Mouse (Mus musculus) cerebellum, postnatal 25 days (tissue): ENCODE measurements around the gene Sh3gl2.

Experiments used
- DNase-seq, 2 experiments: peaks; one replicate each; pipeline ENCODE4 v3.0.0; 2021; ENCODE audit warnings: mixed read lengths in 2 of 2

The Sh3gl2 gene

DNA sequence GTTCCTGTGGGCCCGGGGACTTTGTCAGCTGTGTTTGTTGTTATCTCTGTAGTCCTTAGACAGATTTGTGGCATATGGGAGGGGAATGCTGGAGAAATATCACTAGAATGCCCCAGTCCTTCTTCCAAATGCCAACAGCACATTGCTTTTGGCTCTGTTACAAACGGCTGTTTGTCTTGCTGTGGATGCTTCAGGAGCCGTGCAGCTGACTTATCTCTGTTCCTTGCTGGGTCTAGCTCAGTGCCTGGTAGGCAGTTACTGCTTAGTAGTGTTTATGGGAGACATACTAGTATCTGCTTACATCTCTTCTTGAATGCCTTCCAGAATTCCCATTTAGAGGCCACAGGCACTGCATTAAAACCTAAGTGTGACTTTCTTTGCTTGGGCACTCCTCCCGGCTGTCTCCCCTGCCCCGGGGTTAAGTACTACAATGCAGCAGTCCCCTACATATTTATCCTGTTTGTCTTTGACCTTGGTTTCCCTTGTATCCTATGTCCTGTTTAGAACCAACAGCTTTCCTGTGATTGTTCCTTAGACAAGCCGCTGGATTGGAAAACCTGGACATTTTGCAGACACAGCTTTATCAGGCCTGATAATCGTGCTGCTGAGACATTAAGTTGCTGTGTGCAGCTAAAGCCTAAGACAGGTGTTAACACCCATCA, 101.1 kb downstream of the Sh3gl2 start:
- peak; percentile 59 to 60 for DNase-seq

DNA sequence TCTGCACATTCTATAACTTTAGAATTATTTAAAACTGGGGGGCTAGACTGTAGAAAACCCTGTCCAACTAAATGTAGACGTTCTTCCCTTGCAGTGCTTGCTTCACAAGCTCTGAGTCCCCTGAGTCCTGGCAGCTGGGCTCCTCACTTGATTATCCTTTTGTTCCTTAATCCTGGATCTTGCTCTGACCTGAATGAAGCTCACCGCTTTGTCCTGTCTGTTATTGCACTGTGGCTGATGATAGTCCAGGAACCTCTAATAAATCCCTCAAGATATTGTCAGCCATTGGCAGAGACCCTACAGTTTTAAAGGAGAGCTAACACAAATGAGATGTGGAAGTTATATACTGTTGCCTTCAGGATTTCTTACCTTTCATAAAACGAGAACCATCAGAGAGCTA, 114.2 kb downstream of the Sh3gl2 start:
- DNase-seq, result no peak

DNA sequence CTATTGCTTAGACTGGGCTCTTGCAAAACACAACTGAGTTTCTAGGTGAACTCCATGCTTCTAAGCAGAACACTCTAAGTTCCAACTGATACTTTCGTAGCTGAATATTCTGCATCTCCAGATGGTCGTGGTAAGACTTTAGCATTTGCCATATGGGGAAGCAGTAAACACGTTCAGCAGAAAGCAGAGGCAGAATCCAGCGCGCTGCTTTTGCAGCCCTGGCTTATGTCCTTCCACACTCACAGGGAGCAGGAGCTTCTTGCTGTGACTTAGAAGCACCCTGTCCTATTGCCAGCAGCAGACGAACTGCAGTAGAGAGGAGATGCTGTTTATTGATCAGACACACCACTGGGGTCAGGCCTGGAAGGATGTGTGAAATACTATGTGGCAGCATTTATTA, 120.5 kb downstream of the Sh3gl2 start:
- peak in 1 of 2 experiments; percentile 61 for DNase-seq

DNA sequence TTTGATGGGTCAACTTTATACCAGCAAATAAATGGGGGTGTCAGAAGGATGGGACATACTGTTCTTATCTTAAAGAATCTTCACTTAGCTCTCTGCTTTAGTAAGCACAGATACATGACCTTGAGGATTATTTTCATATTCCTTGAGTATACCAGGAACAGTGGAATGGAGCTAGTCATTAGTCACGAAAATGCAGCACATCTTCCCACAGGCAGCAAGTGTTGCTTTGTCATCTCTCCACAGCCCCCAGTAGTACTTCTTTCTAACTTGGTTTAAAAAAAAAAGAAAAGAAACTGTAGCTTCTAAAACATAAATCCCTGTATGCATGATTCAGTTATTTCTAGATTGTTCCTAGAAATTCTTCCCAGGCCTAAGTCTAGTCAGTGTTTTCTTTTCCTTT, 121.1 kb downstream of the Sh3gl2 start:
- no peak for DNase-seq

DNA sequence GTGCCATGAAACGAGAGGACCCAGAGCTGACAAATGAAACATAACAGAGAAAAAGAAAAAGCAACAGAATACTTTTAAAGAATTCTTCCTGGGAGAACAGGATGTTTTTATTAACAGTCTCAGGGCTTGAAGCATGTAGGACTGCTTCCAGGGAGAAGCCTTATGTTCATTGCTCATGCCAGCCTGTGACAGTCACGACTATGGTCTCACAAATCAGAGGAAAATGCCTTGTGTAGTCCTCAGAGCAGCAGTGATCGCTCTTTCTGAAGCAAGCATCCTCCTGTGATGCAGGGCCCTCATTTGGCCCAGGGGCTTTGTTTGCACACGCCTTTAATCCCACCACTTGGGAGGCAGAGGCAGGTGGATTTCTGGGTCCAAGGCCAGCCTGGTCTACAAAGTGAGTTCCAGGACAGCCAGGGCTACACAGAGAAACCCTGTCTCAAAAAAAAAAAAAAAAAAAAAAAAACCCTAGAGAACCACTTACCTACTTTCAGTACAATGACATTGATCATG, 129.8 kb downstream of the Sh3gl2 start:
- DNase-seq, result peak; percentile 73 to 76

DNA sequence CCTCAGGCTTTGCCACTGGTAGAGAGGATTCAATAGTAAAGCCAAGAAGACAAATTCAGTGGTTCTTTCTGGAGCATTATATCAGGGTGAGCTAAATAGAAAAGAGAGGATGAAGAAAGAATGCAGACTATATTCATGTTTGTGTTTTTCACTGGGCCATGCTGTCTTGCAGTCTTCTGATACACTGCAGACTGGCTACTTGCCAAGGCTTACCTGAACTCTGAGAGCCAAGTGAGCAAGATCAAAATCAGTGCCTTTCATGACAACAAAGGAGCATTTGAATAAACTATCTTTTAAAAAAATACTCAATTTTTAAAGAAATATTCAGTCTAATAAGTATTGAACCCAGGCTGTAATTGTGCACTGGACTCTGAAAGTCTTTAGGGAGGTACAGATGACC, 131.4 kb downstream of the Sh3gl2 start:
- DNase-seq, result peak in 1 of 2 experiments; percentile 62

DNA sequence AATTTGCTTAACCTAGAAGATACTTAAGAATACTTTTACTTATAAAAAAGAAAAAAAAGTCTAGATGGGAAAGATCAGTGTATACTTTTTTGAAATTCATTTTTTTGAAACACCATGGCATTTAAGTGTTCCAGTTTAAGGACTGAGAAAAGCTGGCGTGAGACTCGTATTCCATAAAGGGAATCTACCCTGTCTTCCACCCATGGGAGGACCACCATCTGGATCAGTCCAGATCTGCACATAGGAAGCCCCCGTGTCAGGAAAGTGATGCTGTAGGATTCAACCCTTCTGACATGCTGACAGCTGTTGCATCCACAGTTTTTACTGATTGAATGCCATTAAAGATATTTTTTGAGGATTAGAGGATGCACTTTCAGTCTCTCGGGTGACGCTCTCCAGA, 134.2 kb downstream of the Sh3gl2 start:
- DNase-seq, result no peak

DNA sequence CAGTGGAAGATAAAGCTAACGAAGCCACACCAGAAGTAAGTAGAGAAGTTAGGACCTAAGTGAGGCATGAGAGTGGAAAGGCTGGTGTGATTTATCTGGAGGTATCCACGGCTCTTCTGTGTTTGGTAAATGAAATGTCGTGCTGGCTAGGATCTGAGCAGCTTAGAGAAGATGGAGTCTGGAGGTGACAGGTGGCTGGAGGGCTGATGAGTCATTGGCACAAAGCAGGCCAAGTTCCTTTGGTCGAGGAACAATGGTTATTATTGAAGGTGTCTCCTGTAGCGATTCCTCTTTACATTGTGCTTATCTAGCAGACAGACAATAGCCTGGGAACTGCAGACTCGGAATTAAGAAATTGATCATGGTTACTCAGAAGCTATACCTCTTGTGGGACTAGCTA, 135.8 kb downstream of the Sh3gl2 start:
- peak; percentile 86 to 88 for DNase-seq

DNA sequence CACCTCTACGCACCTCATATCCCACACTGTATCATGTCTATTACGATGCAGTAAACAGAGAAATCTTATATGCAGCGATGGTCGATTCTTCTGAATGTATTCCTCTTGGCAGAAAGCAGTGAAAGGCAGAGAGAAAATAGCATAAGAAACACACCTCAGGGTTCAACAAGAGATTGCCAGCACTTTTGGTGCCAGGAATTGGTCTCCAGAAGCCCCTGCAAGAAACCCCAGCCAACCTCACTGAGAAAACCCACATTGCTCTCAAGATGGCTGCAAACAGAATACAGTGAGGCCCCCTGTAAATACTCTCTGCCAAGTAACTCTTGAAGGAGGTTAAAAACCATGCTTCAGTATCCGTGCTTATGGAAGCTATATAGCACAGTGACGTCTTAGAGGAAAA, 141.0 kb downstream of the Sh3gl2 start:
- no peak for DNase-seq

DNA sequence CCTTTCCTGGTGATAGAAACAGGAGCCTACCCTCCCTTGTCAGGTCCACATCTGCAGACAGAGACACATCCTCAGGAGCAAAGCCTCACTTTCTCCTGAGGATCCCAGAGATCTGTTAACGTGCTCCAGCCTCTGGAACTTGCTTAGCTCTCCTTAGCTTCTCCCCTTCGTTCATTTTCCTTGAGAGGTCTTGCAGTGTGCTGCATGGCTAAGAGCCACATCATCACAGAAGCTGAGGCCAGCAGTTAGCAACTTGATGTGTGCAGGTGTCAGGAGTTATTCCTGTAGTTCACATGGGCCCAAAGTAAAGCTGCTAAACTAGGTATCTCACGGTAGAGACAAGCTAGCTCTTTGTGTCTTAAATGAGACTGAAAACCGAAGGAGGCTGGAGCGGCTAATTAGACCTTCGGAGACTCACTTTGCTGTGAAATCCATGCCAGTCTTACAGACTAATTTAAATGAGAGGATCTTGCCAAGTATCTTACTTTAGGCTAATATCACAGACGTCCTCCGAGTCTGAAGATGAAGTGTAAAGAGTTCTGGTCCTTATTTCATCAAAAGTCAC, 143.2 kb downstream of the Sh3gl2 start:
- no peak for DNase-seq

DNA sequence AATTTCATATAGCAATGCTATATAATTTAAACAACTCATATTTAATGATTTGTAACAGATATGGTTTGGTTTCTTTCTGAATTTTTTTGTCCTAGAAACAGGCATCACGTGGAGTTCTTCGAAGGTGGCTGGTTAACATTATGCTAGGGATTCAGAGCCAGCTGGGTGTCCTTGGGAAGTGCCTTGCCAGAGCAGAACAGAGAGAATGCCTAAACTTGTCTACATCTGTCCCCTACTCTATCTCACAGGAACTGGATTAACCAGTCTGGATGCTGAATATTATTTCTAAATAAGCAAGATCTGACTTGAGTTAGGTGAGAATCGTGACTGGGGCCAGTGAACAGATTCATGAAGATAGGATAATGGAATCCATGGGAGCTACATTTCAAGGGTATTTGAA, 157.7 kb downstream of the Sh3gl2 start:
- no peak for DNase-seq

DNA sequence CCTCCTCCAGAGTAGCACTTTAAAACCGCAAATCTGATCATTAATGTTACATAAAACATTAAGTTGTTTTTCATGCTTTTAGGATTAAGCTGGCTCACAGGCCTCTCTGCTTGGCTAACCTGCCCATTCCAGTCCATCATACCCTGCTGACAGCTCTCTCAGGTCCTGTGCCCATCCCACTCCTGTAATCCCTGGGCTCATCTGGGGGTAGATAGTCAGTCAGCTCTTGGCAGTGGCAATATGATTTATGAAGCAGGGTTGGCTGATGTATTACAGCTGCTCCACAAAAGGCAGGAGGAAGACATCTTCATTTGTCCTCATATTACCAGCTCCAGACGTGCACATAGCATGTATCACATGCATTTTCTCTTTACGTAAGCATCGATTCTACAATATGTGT, 158.3 kb downstream of the Sh3gl2 start:
- no peak for DNase-seq

DNA sequence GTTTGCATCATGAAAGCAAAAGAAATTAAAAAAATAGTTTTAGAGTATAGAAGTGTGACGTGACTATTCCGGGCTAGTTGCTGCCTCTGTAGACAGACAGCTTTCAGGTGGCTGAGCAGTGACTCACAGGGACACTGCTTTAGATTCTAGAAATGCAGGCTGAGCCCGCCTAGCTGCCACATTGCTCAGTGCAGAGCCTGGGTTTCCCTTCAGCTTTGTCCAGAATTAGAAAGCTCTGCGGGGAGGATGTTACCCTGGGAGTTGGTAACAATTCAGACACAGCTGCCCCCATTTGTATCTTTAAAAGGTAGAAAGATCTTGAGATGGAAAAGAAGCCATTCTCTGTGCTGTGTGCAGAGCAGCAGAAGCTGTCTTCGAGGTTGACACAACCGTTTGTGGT, 166.1 kb downstream of the Sh3gl2 start:
- DNase-seq, result peak; percentile 53 to 62

DNA sequence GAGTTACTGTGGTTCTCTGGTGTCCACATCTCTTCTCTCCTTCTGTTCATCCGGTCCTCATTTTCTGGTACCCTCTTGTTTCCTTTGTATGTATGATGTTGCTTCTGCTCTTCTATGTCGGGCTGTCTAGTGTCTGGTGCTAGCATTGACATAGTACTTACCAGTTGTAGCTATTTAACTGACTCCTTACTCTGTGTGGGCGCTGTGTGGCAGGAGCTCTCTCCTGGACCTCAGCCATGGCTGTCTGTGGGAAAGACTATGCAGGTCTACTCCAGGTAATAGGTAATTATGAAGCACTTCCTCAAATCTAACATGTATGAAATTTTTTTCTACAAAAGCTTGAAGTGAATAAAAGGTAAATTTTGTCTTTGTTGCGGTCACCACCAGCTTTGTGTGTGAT, 169.9 kb downstream of the Sh3gl2 start:
- DNase-seq, result peak; percentile 57 to 76

DNA sequence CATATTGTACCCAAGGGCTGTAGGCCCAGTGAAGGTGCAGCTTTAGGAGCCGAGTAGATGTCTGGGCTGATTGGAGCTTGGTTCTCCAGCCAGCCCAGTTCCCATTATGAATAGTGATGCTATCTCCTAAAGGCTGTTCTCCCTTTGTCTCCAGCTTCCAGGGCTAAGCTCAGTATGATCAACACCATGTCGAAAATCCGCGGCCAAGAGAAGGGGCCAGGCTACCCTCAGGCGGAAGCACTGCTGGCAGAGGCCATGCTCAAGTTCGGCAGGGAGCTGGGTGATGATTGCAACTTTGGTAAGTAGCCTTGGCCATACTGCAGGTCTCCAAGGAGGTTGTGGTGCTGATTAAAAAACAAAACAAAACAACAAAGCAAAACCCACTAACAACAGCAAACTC, 171.3 kb downstream of the Sh3gl2 start:
- DNase-seq, result peak in 1 of 2 experiments; percentile 46

DNA sequence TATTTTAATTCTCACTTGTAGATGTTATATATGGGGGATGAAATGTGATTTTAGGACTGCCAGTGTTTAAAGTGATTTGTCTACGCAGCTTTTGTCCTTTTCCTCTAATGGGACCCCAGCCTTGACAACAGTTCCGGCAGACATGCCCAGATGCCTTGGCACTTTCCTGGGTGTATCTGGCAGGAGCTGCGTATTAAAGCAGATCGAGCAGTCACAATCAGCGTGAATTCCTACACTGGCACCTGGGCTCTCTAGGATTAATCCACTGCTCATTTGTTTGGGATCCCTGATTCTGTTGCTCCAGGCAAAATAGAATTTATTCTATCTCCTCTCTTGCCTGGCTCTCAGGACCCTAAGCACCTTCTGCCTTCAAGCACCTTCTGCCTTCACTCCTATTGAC, 171.7 kb downstream of the Sh3gl2 start:
- DNase-seq, result peak in 1 of 2 experiments; percentile 52

DNA sequence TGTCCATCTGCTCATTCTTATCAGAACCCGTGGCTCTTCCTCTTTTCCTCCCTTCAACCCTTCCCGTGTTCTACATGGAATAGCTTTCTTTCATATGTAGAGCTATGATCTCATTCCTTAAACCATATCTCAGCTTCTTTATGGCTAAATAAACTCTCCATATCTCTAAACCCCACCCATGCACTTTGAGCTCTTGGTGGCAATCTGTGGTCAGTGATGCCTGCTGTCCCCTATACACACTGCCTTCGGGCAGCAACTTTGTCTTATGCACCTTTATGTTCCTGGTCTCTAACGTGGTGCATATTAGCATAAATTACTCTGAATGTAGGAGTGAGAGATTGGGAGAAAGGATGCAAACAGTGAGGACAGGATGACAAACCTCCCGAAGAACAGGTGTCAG, 180.3 kb downstream of the Sh3gl2 start:
- DNase-seq, result no peak

DNA sequence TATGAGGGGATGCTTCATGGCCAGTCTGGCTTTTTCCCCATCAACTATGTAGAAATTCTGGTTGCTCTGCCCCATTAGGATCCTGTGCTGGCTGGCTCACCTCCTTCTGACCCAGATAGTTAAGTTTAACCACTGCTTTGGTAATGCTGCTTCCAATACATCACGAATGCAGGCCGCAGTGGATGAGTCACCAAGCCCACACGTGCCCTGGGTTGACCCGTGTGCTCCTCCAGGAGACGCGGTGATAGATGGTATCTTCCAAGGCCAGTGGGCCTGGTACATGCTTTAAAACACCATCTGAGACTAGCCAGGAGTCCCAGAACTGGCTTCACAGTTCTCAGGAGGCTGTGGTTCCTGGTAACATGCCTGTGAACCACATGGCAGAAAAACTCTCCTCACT, 182.8 kb downstream of the Sh3gl2 start:
- DNase-seq, result peak in 1 of 2 experiments; percentile 5

DNA sequence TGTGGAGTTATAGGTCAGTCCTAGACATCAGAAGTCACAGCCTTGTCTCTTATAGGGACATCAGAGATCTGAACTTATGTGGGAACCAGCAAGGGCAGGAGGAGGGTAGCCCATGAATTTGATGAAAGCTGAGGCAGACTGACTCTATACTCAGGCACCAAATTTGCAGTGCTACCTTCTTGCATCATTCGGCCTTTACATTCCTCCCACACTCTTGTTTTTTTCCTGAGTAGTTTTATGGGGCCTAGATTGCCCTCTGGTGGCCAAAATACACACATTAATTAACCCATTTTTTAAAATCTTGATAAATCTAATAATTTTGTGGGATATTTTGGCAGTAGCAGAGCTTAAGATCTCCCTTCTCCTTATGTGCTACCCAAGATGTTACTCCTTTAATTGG, 186.9 kb downstream of the Sh3gl2 start:
- peak; percentile 53 to 54 for DNase-seq

DNA sequence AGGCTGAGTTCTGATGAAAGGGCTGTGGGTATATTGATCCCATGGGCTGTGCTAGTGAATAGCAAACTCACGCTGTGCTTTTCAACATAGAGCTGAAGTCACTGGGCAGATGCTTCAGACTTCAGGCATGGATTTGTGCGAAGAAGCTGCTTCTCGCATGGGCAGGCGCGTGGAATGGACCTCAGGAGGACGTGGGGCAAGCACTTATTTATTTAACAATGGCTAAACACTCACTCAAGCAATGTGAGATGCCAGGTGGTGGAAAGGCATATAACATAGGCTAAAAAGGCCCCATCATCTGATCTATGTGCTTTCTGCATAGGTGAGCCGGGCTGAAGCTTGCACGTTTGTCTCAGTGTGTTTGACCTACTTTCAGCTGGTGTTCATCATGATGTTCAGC, 193.8 kb downstream of the Sh3gl2 start:
- peak in 1 of 2 experiments; percentile 17 for DNase-seq

DNA sequence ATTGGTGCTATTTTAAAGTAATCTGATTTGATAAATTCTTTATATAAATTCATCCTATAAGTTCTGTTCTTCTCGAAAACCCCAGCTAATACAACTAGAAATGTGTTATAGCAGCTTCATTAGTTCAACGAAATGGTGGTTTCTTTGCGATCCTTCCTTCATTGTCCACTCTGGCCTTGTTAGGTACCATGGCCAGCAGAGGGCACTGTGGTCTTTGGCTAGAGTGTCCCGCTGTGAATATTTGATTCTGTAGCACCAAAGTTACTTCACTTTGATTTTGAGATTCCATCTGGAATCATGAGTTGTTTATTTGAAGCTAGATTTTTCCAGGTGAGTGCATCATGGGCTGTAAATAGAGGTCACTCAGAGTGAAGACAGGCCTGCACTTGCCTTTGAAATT, 197.9 kb downstream of the Sh3gl2 start:
- peak; percentile 55 to 78 for DNase-seq

DNA sequence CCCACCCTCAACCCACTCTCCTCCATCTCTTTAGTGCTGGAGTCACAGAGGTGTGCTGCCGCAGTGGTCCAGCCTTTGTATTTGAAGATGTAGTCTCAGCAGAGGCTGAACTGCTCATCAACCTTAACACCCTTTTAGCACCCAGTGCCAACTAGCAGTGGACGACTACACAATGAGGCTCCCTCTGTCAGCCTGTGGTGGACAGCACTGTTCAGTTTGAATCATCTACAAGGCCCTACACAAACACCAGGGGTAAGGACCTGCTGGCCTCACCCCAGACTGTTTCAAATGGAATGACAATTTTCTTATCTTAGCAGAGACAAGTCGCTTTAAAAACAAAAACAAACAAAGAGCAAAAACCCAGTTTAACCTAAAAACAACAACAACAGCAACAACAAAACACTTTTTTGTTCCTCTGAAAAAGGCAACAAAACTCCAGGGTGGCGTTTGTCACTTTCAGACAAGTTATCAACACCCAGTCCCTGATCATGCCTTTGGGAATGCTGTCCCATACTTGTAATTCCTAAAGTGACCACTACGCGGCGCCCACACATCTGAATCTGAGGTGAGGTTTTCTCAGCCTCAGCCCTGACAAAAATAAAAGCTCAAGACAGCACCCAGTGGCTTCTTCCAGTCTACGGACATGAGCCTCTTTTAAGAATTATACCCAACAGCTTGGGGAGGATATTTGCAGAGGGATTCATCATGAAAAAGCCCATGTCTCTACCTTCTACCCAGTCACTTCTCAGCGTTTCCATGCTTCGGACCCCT, 199.7 kb downstream of the Sh3gl2 start:
- peak; percentile 75 to 83 for DNase-seq

DNA sequence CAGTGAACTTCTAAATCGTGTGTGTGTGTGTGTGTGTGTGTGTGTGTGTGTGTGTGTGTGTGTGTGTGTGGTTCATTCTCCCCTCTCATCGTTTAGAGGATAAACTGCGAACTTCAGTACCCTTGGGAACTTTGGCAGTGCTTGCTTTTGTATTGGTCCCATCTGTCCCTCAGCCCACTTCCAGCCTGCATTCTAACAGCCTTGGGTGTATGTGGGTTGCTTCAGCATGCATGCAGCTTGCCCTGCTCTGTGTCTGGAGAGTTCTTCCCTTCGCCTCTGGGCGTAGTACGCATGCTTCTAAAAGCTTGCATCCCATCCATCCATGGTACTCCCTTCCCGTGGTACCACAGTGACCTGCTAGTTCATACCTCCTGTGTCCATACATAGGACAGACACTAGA, 200.3 kb downstream of the Sh3gl2 start:
- peak in 1 of 2 experiments; percentile 21 for DNase-seq

DNA sequence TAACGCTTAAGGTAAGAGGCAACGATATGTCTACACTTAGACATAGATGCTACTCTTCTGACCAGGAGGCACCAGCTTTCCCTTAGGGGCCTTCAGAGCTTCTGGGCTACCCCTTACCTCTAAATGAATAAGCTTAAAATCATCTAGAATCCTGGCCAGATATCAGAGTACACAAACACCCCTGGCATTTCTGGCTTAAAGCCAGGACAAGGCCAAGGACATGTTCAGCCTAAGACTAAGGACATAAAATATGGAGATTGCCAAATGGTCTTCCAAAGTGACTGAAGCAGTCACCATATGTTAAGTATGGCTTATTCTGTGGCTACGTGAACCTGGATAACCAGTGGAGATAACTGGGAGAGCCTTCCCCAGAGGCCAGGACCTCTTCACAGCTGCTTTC, 211.5 kb downstream of the Sh3gl2 start:
- no peak for DNase-seq
